Mouse (Mus musculus) cerebellum, adult 8-10 months (tissue): ENCODE measurements around the gene Nfu1.

Source experiments
- DNase-seq: peaks from one replicate; pipeline ENCODE4 v3.0.0; 2022

Nfu1 gene

DNA sequence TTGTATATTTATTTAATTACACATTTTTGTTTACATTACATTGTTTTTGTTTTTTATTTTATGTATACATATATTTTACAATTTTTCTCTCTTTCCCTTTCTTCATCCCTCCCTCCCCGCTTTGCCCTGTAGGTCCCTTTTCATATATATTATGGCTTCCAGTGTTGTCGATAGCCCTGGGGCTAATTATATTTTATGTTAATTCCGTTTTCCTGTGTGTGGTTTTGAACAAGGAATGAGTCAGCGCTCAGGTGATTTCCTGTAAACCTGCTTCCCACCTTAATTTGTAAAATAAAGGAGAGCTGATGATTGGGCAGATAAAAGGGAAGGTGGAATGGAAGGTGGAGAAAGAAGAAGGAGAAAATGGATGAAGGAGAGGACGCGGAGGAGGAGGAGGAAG, at the start of gene Nfu1:
Gene Nfu1 (plus strand): TSS at position 350 of the 400 bp plus-strand sequence.
- no peak for DNase-seq

DNA sequence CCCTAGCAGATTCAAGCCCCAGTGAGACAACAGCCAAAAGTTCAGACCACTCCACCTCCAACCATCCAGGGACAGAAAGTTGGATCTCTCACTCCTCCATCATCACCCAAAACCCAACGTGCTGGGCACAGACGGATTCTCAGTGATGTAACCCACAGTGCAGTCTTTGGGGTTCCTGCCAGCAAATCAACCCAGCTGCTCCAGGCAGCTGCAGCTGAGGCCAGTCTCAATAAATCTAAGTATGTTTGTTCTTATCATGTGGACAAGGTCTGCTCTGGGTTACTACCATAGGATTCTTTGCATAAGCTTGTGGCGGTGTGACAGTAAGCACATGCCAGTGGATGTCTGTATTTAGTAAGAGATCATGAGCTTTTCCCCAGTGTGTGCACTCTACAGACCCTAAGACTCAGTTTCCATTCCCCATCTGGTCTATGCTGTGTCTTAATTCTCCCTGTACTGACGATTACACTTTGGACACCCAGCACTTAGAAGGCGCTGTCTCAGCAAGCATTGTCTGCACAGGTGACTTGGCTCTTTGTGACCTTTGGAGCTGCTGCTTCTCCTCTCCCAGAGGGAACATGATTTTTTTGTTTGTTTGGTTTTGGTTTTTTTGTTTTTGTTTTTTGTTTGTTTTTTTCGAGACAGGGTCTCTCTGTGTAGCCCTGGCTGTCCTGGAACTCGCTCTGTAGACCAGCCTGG, 44.9 kb upstream of the Nfu1 start:
- DNase-seq = no peak

GRCm38 (mm10) chr6:86967166-86967565, 41.9 kb upstream of the Nfu1 start:
- DNase-seq = no peak

GRCm38 (mm10) chr6:86973956-86974355, 35.1 kb upstream of the Nfu1 start:
- DNase-seq = no peak

GRCm38 (mm10) chr6:86978156-86978908, 30.7 kb upstream of the Nfu1 start:
- no peak for DNase-seq

GRCm38 (mm10) chr6:86978909-86979265, 30.1 kb upstream of the Nfu1 start:
- no peak for DNase-seq

GRCm38 (mm10) chr6:86981206-86981605, 27.8 kb upstream of the Nfu1 start:
- no peak for DNase-seq

- no peak for DNase-seq
Measured at GRCm38 (mm10) chr6:86985314-86986106, 23.5 kb upstream of the Nfu1 start.

DNA sequence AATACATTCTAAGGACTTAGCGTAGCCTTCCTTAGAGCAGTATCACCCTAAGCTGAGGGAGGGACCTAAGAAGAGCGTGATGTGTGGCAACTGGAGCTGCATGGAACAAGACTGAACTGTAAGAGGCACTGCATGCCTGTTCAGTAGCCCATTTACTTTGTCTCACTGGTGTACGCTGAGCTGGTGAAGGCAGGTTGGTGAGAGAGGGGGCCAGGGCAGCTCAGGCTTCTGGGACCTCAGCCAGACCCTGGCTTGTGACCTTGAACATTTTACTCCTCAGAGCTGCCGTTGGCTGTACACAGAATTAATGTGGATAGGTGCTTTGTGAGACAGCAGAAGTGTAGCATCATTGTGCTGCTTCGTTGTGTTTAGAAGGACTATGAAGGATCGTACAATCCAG, 19.5 kb upstream of the Nfu1 start:
- no peak for DNase-seq

GRCm38 (mm10) chr6:86991041-86991440, 18.0 kb upstream of the Nfu1 start:
- DNase-seq = no peak

DNA sequence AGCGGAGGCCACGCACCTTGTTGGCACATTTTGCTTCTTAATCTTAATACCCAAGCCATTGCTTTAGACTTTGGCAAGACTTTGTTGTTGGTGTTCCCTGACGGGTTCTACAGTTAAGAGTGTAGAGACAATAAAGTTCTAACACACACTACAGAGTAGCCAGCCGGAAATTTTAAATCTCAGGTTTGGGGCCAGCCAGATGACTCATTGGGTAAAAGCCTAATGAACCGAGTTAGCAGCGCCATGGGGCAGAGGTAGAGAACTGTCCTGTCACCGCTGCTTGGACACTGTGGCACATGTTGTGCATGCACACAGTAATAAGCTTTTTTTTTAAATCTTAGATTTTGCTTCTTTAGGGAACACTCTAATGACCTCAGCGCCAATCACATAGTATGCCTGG, 16.7 kb upstream of the Nfu1 start:
- DNase-seq = no peak

DNA sequence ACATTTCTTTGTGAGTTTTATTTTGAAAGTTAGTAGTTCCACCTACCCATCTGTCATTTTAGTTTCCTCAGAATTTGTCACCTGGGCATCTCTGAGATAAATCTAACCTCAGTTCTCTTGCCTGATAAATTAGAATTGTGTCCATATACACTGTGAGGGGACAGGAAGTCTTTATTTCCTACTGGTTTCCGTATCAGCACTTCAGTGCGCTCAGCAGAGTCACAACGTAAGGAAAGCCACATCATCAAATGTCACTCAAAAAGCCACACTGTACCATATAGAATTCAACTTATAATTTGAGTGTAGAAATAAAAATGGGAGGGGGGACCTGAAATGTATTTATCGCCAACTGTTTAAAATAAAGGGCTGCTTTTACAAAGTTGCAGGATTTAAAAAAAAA, 14.8 kb upstream of the Nfu1 start:
- DNase-seq = no peak

DNA sequence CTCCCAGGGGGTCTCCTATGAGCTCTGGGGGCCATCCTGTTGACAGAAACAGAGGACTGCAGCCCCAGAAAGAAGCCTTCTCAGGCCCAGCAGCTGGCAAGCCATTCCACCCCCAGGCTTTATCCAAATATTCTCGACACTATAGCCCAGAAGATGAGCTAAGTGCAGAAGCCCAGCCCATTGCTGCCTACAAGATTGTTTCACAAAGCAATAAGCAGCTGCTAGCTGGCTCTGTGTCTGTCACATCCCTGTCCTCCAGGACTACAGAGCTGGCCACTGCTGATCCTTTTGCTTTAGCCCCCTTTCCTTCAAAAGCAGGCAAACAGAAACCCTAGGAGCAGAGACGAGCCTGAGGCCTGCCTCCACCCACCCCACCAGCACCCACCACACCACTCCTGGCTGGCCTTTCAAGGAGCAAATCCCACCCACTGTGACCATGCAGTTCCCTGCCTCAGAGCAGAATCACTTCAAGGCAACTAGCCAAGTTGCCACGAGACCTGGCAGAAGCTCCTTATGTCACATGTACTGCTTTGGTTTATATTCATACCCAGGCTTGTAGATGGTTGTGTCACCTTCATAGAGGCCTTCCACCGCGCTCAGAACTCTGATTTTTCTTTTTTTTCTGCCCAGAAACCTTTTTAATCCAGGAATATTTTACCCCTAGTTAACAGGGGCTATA, 12.3 kb upstream of the Nfu1 start:
- peak; percentile 49 for DNase-seq

- DNase-seq = no peak
Measured at GRCm38 (mm10) chr6:86997360-86997759, 11.7 kb upstream of the Nfu1 start.

- DNase-seq = no peak
Measured at GRCm38 (mm10) chr6:87001995-87002394, 7.0 kb upstream of the Nfu1 start.

GRCm38 (mm10) chr6:87002521-87003055, 6.4 kb upstream of the Nfu1 start:
- DNase-seq = peak; percentile 82

DNA sequence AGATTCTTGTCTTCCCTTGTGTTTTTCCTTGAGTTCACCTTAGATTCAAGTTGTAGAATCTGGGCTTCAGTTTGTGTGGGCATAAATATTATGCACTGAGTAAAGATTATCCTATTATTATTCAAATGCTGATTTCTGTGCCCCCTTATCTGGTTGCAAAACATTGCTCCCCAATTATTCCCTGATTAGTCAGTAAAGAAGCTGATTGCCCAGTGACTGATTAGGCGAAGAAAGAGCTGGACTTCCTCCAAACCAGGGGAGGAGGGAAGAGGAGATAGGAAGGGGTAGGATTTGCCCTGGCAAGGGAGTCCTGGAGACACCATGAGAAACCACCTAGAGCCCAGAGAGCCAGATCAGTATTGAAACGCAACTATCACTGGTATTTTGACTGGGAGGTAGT, 4.9 kb upstream of the Nfu1 start:
- DNase-seq = no peak

- DNase-seq = no peak
Measured at GRCm38 (mm10) chr6:87005577-87005976, 3.5 kb upstream of the Nfu1 start.

DNA sequence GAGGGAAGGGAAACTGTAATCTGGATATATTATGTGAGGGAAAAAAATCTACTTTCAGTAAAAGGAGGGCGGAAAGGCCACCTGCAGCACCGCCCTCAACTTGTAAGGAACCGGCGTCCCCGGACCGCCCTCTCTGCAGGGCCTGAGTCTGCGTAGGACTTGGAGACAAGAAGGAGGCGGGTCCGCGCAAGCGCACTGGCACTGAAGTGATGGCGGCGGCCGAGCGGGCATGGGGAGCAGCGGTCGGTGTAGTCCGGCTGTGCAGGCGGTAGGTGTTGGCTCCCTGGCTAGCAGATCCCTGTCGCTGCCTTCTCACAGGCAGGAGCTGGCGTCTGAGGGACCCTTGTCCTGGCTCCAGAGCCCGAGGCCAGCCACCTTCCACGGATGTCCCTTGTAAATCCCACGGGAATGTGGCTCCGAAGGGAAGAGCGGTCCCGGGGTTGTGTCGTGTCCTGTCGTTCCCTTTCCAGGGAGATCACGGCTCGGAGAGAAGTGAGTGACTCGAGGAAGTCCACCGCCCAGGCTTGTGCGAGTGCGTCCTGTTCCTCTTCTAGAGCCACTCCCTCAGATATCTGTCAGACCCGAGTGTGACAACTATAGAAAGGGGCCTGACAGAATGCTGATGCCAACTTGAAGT, 774 bp downstream of the Nfu1 start:
- peak; percentile 95 for DNase-seq

GRCm38 (mm10) chr6:87016916-87017315, 7.9 kb downstream of the Nfu1 start:
- peak; percentile 33 for DNase-seq

- DNase-seq = no peak
Measured at GRCm38 (mm10) chr6:87018874-87019273, 9.8 kb downstream of the Nfu1 start.

GRCm38 (mm10) chr6:87021791-87022190, 12.8 kb downstream of the Nfu1 start:
- DNase-seq = no peak
